Mouse (Mus musculus) MEL (cell line): ENCODE results near the gene Lrrc4c. TPM values are rescaled to one million over a fixed set of nuclear protein-coding genes. Genes with fewer than 3 reads are reported as not detected.

Source experiments
- DNase-seq: peaks from one replicate; pipeline ENCODE4 v3.0.0; 2011; ENCODE audit warnings: low read depth, low spot score
- H3K27ac ChIP-seq: 2 replicates; pipeline ENCODE4 v1.5.1; 2012; ENCODE audit warnings: low read depth, mild to moderate bottlenecking, control low read depth, low read length, moderate library complexity; ENCODE audit not compliant: control insufficient read depth
- H3K27me3 ChIP-seq, 2 experiments: fragments of 150-350 bp in 1 of 2; sonication (generic) in 1 of 2; 2 replicates each; pipeline ENCODE4 v1.6.1; 2012; ENCODE audit warnings: low read length in 2 of 2, mild to moderate bottlenecking in 2 of 2, improper control_type of control experiment in 1 of 2, moderate library complexity in 1 of 2; ENCODE audit not compliant: insufficient read depth in 2 of 2, control insufficient read depth in 1 of 2
- H3K36me3 ChIP-seq, 2 experiments: 2 replicates each; pipeline ENCODE4 v1.6.1; 2012 to 2014; ENCODE audit warnings: low read length in 2 of 2, improper control_type of control experiment in 1 of 2, inconsistent platforms in 1 of 2, mild to moderate bottlenecking in 1 of 2; ENCODE audit not compliant: insufficient read depth in 2 of 2, control insufficient read depth in 1 of 2
- H3K4me1 ChIP-seq, 2 experiments: fragments of 150-350 bp in 1 of 2; sonication (generic) in 1 of 2; 2 replicates each; pipeline ENCODE4 v1.6.1; 2012; ENCODE audit warnings: low read length in 2 of 2, improper control_type of control experiment in 1 of 2, mild to moderate bottlenecking in 1 of 2; ENCODE audit not compliant: insufficient read depth in 2 of 2, control insufficient read depth in 1 of 2
- H3K4me3 ChIP-seq, 2 experiments: fragments of 150-350 bp in 1 of 2; sonication (generic) in 1 of 2; 2 replicates each; pipeline ENCODE4 v1.5.1; 2012; ENCODE audit warnings: low read depth in 2 of 2, low read length in 2 of 2, mild to moderate bottlenecking in 2 of 2, moderate library complexity in 2 of 2, control low read depth in 1 of 2, improper control_type of control experiment in 1 of 2; ENCODE audit not compliant: control insufficient read depth in 1 of 2, insufficient read depth in 1 of 2
- H3K79me2 ChIP-seq: 2 replicates; pipeline ENCODE4 v1.6.1; 2012; ENCODE audit warnings: mild to moderate bottlenecking, low read length, moderate library complexity; ENCODE audit not compliant: control insufficient read depth, poor library complexity, insufficient read depth
- H3K9ac ChIP-seq: 2 replicates; pipeline ENCODE4 v1.6.1; 2012; ENCODE audit warnings: low read depth, mild to moderate bottlenecking, control low read depth, low read length, moderate library complexity; ENCODE audit not compliant: control insufficient read depth, poor library complexity, severe bottlenecking
- H3K9me3 ChIP-seq: fragments of 150-350 bp; sonication (generic); replicated peaks from 2 replicates; pipeline ENCODE4 v1.6.1; 2012; ENCODE audit warnings: mild to moderate bottlenecking, low read length, improper control_type of control experiment, moderate library complexity; ENCODE audit not compliant: insufficient read depth
- BHLHE40 ChIP-seq: IDR thresholded peaks from 2 replicates; pipeline ENCODE4 v1.6.1; 2012; ENCODE audit warnings: low read depth, mild to moderate bottlenecking, inconsistent platforms, low read length, improper control_type of control experiment, borderline replicate concordance
- E2F4 ChIP-seq: IDR thresholded peaks from 2 replicates; pipeline ENCODE4 v1.6.1; 2011; ENCODE audit warnings: low read depth, low read length, improper control_type of control experiment, borderline replicate concordance
- ELF1 ChIP-seq: IDR thresholded peaks from 2 replicates; pipeline ENCODE4 v1.6.1; 2014; ENCODE audit warnings: low read depth, mild to moderate bottlenecking, inconsistent platforms, low read length, improper control_type of control experiment, moderate library complexity
- EP300 ChIP-seq, 2 experiments: IDR thresholded peaks; 2 replicates each; pipeline ENCODE4 v1.6.1; 2011; ENCODE audit warnings: improper control_type of control experiment in 2 of 2, low read length in 2 of 2, low read depth in 1 of 2, mild to moderate bottlenecking in 1 of 2
- GABPA ChIP-seq: IDR thresholded peaks from 2 replicates; pipeline ENCODE4 v1.6.1; 2012; ENCODE audit warnings: low read depth, mild to moderate bottlenecking, inconsistent platforms, low read length, improper control_type of control experiment, moderate library complexity
- GATA1 ChIP-seq: IDR thresholded peaks from 2 replicates; pipeline ENCODE4 v1.6.1; 2011; ENCODE audit warnings: low read depth, low read length, improper control_type of control experiment
- HCFC1 ChIP-seq: IDR thresholded peaks from 2 replicates; pipeline ENCODE4 v1.6.1; 2012; ENCODE audit warnings: low read depth, mild to moderate bottlenecking, inconsistent platforms, low read length, improper control_type of control experiment, moderate library complexity
- JUND ChIP-seq: IDR thresholded peaks from 2 replicates; pipeline ENCODE4 v1.6.1; 2011; ENCODE audit warnings: low read depth, mild to moderate bottlenecking, improper control_type of control experiment, low read length
- KAT2A ChIP-seq: conservative IDR thresholded peaks from 2 replicates; pipeline ENCODE4 v1.6.1; 2012; ENCODE audit warnings: low read depth, low read length, improper control_type of control experiment, inconsistent platforms
- MAFK ChIP-seq: IDR thresholded peaks from 2 replicates; pipeline ENCODE4 v1.6.1; 2011; ENCODE audit warnings: low read depth, mild to moderate bottlenecking, low read length, improper control_type of control experiment, borderline replicate concordance
- MAX ChIP-seq: IDR thresholded peaks from 2 replicates; pipeline ENCODE4 v1.6.1; 2011; ENCODE audit warnings: low read length, improper control_type of control experiment
- MXI1 ChIP-seq: IDR thresholded peaks from 2 replicates; pipeline ENCODE4 v1.6.1; 2011; ENCODE audit warnings: mild to moderate bottlenecking, low read depth, low read length, improper control_type of control experiment
- POLR2A ChIP-seq, 2 experiments: IDR thresholded peaks; 2 replicates each; pipeline ENCODE4 v1.6.1; 2011 to 2012; ENCODE audit warnings: low read length in 2 of 2, mild to moderate bottlenecking in 2 of 2, control low read depth in 1 of 2, improper control_type of control experiment in 1 of 2, low read depth in 1 of 2, moderate library complexity in 1 of 2; ENCODE audit not compliant: control insufficient read depth in 1 of 2, insufficient read depth in 1 of 2, poor library complexity in 1 of 2
- POLR2AphosphoS2 ChIP-seq: IDR thresholded peaks from 2 replicates; pipeline ENCODE4 v1.6.1; 2011; ENCODE audit warnings: low read length, improper control_type of control experiment
- RAD21 ChIP-seq: IDR thresholded peaks from 2 replicates; pipeline ENCODE4 v1.6.1; 2011; ENCODE audit warnings: mild to moderate bottlenecking, low read depth, low read length, improper control_type of control experiment
- SMC3 ChIP-seq: IDR thresholded peaks from 2 replicates; pipeline ENCODE4 v1.6.1; 2011; ENCODE audit warnings: low read depth, low read length, improper control_type of control experiment
- TAL1 ChIP-seq: IDR thresholded peaks from 2 replicates; pipeline ENCODE4 v1.6.1; 2012; ENCODE audit warnings: mild to moderate bottlenecking, inconsistent platforms, low read length, moderate library complexity, mixed read lengths
- TBP ChIP-seq: IDR thresholded peaks from 2 replicates; pipeline ENCODE4 v1.8.0; 2011; ENCODE audit warnings: low read depth, low read length, improper control_type of control experiment
- TCF12 ChIP-seq: IDR thresholded peaks from 2 replicates; pipeline ENCODE4 v1.6.1; 2014; ENCODE audit warnings: low read depth, mild to moderate bottlenecking, inconsistent platforms, low read length, improper control_type of control experiment, moderate library complexity
- UBTF ChIP-seq: IDR thresholded peaks from 2 replicates; pipeline ENCODE4 v1.6.1; 2012; ENCODE audit warnings: low read depth, mild to moderate bottlenecking, inconsistent platforms, low read length, improper control_type of control experiment, moderate library complexity, borderline replicate concordance; ENCODE audit not compliant: insufficient read depth
- USF1 ChIP-seq: IDR thresholded peaks from 2 replicates; pipeline ENCODE4 v1.6.1; 2014; ENCODE audit warnings: low read depth, mild to moderate bottlenecking, inconsistent platforms, low read length, improper control_type of control experiment, moderate library complexity
- ZC3H11A ChIP-seq: IDR thresholded peaks from 2 replicates; pipeline ENCODE4 v1.6.1; 2012; ENCODE audit warnings: low read depth, mild to moderate bottlenecking, inconsistent platforms, low read length, improper control_type of control experiment
- ZKSCAN1 ChIP-seq: IDR thresholded peaks from 2 replicates; pipeline ENCODE4 v1.6.1; 2012; ENCODE audit warnings: low read depth, mild to moderate bottlenecking, inconsistent platforms, low read length, improper control_type of control experiment, moderate library complexity
- ZMIZ1 ChIP-seq: IDR thresholded peaks from 2 replicates; pipeline ENCODE4 v1.6.1; 2012; ENCODE audit warnings: low read depth, mild to moderate bottlenecking, inconsistent platforms, low read length, improper control_type of control experiment, moderate library complexity
- ZNF384 ChIP-seq: IDR thresholded peaks from 2 replicates; pipeline ENCODE4 v1.6.1; 2012; ENCODE audit warnings: low read depth, mild to moderate bottlenecking, inconsistent platforms, low read length, improper control_type of control experiment
- polyA plus RNA-seq, 2 experiments: library from polyadenylated mRNA; stranded (reverse) in 1 of 2; unstranded in 1 of 2; fragments of >175 nt in 1 of 2; fragments of >200 nt in 1 of 2; gene quantifications; 2 replicates each; pipeline versions ENCODE4 v1.2.1 to v1.2.4; 2012; ENCODE audit warnings: low replicate concordance in 2 of 2, low read depth in 1 of 2; ENCODE audit not compliant: insufficient read length in 2 of 2, insufficient read depth in 1 of 2, missing spikeins in 1 of 2
- total RNA-seq: library from RNA; depleted of rRNA; stranded (reverse); fragments of 300-350 nt; gene quantifications from 2 replicates; pipeline ENCODE4 v1.2.3, GENCODE M21; 2012

Gene Lrrc4c
- total and polyA plus RNA-seq, 3 experiments: not detected

DNA sequence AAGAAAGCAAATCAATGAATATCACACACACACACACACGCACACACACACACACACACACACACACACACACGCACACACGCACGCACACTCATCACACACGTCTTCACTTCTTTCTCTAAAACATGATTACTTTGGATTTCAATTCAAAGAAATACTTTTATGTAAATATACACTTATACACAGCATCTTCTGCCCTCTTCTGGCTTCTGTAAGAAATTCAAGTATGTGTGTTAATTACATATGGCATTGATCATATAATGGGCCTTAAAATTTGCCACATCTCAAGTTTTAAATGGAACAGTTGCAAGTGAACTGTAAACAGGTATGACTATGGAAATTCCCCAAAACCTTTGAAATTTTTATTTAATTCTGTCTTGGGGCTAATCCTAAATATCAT is 35.0 kb upstream of the Lrrc4c start:
- Histone ChIP-seq H3K27me3 (no peaks in the 10 kb centered on the region), H3K79me2 (no peaks in the 10 kb centered on the region), H3K9me3 (no peaks in the 10 kb centered on the region), H3K36me3 (no peaks in the 10 kb centered on the region), H3K4me1 (no peaks in the 10 kb centered on the region), H3K27ac (no peak overlapping the region), H3K4me3 (no peak overlapping the region), H3K9ac (no peak overlapping the region)
- TF ChIP-seq HCFC1 (no peak), JUND (no peak), MAFK (no peak), GATA1 (no peak), GABPA (no peak), ELF1 (no peak), ZKSCAN1 (no peak), RAD21 (no peak), EP300 (IDR thresholded peaks at IDR 0.05; ENCODE audit: low read depth in 1 of 2, low read length in 2 of 2) (no peak), ZMIZ1 (no peak)
- DNase-seq: no peak

DNA sequence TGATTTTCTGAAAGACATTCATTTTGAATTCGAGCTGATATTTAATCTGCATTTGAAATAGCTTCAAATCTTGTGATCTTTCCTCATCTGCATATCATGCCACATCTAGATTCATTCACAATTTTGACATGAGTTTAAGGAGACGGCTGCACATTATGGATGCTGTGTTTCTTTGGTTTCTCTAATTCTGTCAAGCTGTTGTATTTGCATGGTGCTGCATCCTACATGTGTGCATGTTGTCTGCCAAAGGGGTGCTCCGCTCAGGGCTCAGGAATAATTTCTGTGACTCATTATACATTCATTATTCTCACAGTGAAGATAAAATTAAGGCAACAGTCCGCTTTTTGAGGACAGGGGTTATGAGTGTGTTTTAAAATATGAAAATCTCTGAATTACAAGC is 30.5 kb upstream of the Lrrc4c start:
- TF ChIP-seq MAX (no peak), UBTF (no peak), MAFK (no peak), TBP (no peak), ZC3H11A (no peak), KAT2A (no peak), RAD21 (no peak), E2F4 (no peak)
- H3K9ac ChIP-seq: no peak overlapping the region

DNA sequence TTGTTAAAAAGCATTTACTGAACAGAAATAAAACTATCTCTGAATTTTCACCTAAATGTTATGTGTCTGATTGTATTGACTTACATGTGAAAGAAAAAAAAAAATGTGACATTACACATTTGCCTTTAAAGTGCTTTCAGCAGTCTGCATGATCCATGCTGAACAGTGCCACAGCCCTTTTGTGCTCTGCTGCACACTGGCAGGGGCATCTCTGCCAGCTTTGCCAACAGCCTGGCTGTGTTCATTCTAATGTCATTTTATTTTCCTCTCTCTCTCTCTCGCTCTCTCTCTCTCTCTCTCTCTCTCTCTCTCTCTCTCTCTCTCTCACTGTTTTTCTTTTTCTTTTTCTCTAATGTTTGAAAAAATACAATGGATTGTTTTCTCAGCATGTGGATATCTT is 27.4 kb upstream of the Lrrc4c start:
- no peaks in the 10 kb centered on the region for H3K79me2 ChIP-seq
- H3K36me3 ChIP-seq: no peaks in the 10 kb centered on the region
- DNase-seq: no peak
- H3K4me3 ChIP-seq: no peak overlapping the region
- no peaks in the 10 kb centered on the region for H3K9me3 ChIP-seq
- H3K27ac ChIP-seq: no peak overlapping the region
- no peak overlapping the region for H3K9ac ChIP-seq
- no peaks in the 10 kb centered on the region for H3K27me3 ChIP-seq
- TF ChIP-seq SMC3: no peak
- TF ChIP-seq ELF1: no peak
- no peak for TF ChIP-seq EP300 (IDR thresholded peaks at IDR 0.05; ENCODE audit: low read depth in 1 of 2, low read length in 2 of 2)
- no peak for TF ChIP-seq MXI1
- TF ChIP-seq TAL1: no peak
- TF ChIP-seq ZKSCAN1: no peak
- no peak for TF ChIP-seq KAT2A
- no peak for TF ChIP-seq TCF12
- TF ChIP-seq POLR2AphosphoS2: no peak
- no peak for TF ChIP-seq ZNF384
- TF ChIP-seq RAD21: no peak
- no peak for TF ChIP-seq JUND
- TF ChIP-seq POLR2A (IDR thresholded peaks at IDR 0.05; ENCODE audit: control insufficient read depth in 1 of 2, insufficient read depth in 1 of 2, low read depth in 1 of 2, low read length in 2 of 2, poor library complexity in 1 of 2): no peak
- no peak for TF ChIP-seq BHLHE40
- TF ChIP-seq TBP: no peak
- TF ChIP-seq MAX: no peak
- no peak for TF ChIP-seq USF1
- no peaks in the 10 kb centered on the region for H3K4me1 ChIP-seq

More for the DNA sequence above, 30.5 kb upstream of the Lrrc4c start:
- Histone ChIP-seq H3K9me3 (no peaks in the 10 kb centered on the region), H3K79me2 (no peaks in the 10 kb centered on the region), H3K36me3 (no peaks in the 10 kb centered on the region), H3K27me3 (no peaks in the 10 kb centered on the region), H3K4me3 (no peak overlapping the region), H3K4me1 (no peaks in the 10 kb centered on the region), H3K27ac (no peak overlapping the region)
- no peak for DNase-seq
